Mouse (Mus musculus): ENCODE results near the gene Gm28053.

Gm28053 gene

GRCm38 (mm10) chr6:48742422-48743351 is 24.3 kb downstream of the Gm28053 start:
- no peak for DNase-seq

GRCm38 (mm10) chr6:48745490-48745889 is 27.1 kb downstream of the Gm28053 start:
- no peak for DNase-seq

GRCm38 (mm10) chr6:48745959-48746889 is 27.8 kb downstream of the Gm28053 start, which contains the start of gene Gimap5:
Gene Gimap5, plus strand, starts transcription at chr6:48746197.
- DNase-seq = no peak

GRCm38 (mm10) chr6:48747091-48747966 is 28.9 kb downstream of the Gm28053 start:
- DNase-seq = no peak

- no peak for DNase-seq
Measured at GRCm38 (mm10) chr6:48763567-48764270, 45.3 kb downstream of the Gm28053 start.

- DNase-seq = no peak
Measured at GRCm38 (mm10) chr6:48764496-48764895, 46.1 kb downstream of the Gm28053 start.

- DNase-seq = no peak
Measured at GRCm38 (mm10) chr6:48768178-48768869, 49.9 kb downstream of the Gm28053 start.

- DNase-seq = no peak
Measured at GRCm38 (mm10) chr6:48768933-48769332, 50.5 kb downstream of the Gm28053 start.

GRCm38 (mm10) chr6:48770696-48771095 is 52.3 kb downstream of the Gm28053 start, which contains the start of gene Gimap3:
Gene Gimap3, minus strand, starts transcription at chr6:48770851.
- no peak for DNase-seq

GRCm38 (mm10) chr6:48772030-48772429 is 53.6 kb downstream of the Gm28053 start:
- peak; percentile 63 for DNase-seq

GRCm38 (mm10) chr6:48784406-48784805 is 66.0 kb downstream of the Gm28053 start:
- DNase-seq = no peak

GRCm38 (mm10) chr6:48785189-48785588 is 66.8 kb downstream of the Gm28053 start:
- DNase-seq = no peak

- no peak for DNase-seq
Measured at GRCm38 (mm10) chr6:48785601-48786000, 67.2 kb downstream of the Gm28053 start.

GRCm38 (mm10) chr6:48787867-48788266 is 69.5 kb downstream of the Gm28053 start:
- DNase-seq = no peak

GRCm38 (mm10) chr6:48801897-48802296 is 83.5 kb downstream of the Gm28053 start:
- DNase-seq = no peak
